Mouse (Mus musculus) stomach, postnatal 0 days (tissue): ENCODE measurements around the gene Eif2b5. TPM values are rescaled to one million over a fixed set of nuclear protein-coding genes. Genes with fewer than 3 reads are reported as not detected.

ENCODE experiments used
- ATAC-seq: fragments of 200-750 bp; cut with Nextera tagmentation; 2 replicates; pipeline ENCODE4 v1.8.0; 2017; ENCODE audit not compliant: low FRiP score, low TSS enrichment
- DNase-seq: peaks from one replicate; pipeline ENCODE4 v3.0.0-alpha.2; 2016; ENCODE audit warnings: low spot score
- H3K27ac ChIP-seq: fragments of 300-500 bp; sonication (generic); replicated peaks from 2 replicates; pipeline ENCODE4 v1.5.1; 2014; ENCODE audit warnings: mild to moderate bottlenecking, control low read depth
- H3K27me3 ChIP-seq: fragments of 300-500 bp; sonication (generic); 2 replicates; pipeline ENCODE4 v1.6.1; 2014; ENCODE audit warnings: low read length; ENCODE audit not compliant: control insufficient read depth, insufficient read depth
- H3K36me3 ChIP-seq: fragments of 300-500 bp; sonication (generic); 2 replicates; pipeline ENCODE4 v1.6.1; 2014; ENCODE audit warnings: low read length, mixed read lengths; ENCODE audit not compliant: control insufficient read depth, insufficient read depth
- H3K4me1 ChIP-seq: fragments of 300-500 bp; sonication (generic); replicated peaks from 2 replicates; pipeline ENCODE4 v1.6.1; 2014; ENCODE audit warnings: antibody characterized with exemption; ENCODE audit not compliant: control insufficient read depth, insufficient read depth
- H3K4me2 ChIP-seq: fragments of 300-500 bp; sonication (generic); replicated peaks from 2 replicates; pipeline ENCODE4 v1.6.1; 2014; ENCODE audit warnings: low read depth, mild to moderate bottlenecking, control low read depth, moderate library complexity
- H3K4me3 ChIP-seq: fragments of 300-500 bp; sonication (generic); 2 replicates; pipeline ENCODE4 v1.5.1; 2014; ENCODE audit warnings: low read depth, low read length, control low read depth
- H3K9ac ChIP-seq: fragments of 300-500 bp; sonication (generic); 2 replicates; pipeline ENCODE4 v1.6.1; 2014; ENCODE audit warnings: mild to moderate bottlenecking, low read length, control low read depth, mixed read lengths
- H3K9me3 ChIP-seq: fragments of 300-500 bp; sonication (generic); 2 replicates; pipeline ENCODE4 v1.6.1; 2016; ENCODE audit warnings: low read length; ENCODE audit not compliant: control insufficient read depth
- CTCF ChIP-seq: IDR thresholded peaks from 2 replicates; pipeline ENCODE4 v1.5.1; 2016; ENCODE audit warnings: antibody characterized with exemption, low read depth, mild to moderate bottlenecking, moderate library complexity
- EP300 ChIP-seq: optimal IDR thresholded peaks from 2 replicates; pipeline ENCODE3; 2016; ENCODE audit warnings: antibody characterized with exemption
- WGBS: fragments of 180-500 bp; shearing (Covaris S2); extraction: QIAGEN DNeasy Blood & Tissue Kit; methylation state at CpG from one replicate; pipeline ENCODE4 v1.1.7; 2014; 5-methylcytosine and 5-hydroxymethylcytosine counted together
- polyA plus RNA-seq: library from polyadenylated mRNA; unstranded; fragments of >200 nt; fragmentation: Nextera tagmentation; extraction: Ambion mirVana; gene quantifications from 2 replicates; pipeline ENCODE4 v1.2.1, GENCODE M21; 2015

Gene Eif2b5
- polyA plus RNA-seq, 1 experiment from 2014 or later = 58.2 TPM

- peaks cover 13% of the 10 kb centered on the region for H3K36me3 ChIP-seq
- ATAC-seq = no peak
- no peaks in the 10 kb centered on the region for H3K27me3 ChIP-seq
- H3K4me3 ChIP-seq = no peak overlapping the region
- no peak overlapping the region for H3K27ac ChIP-seq
- 92% methylated on average over 10 of the region's 10 CpGs for WGBS
- no peak for DNase-seq
- H3K9ac ChIP-seq = no peak overlapping the region
- no peak overlapping the region for H3K4me2 ChIP-seq
- TF ChIP-seq EP300 (no peak), CTCF (no peak)
- no peaks in the 10 kb centered on the region for H3K9me3 ChIP-seq
- H3K4me1 ChIP-seq = 0 out of 2 replicates have a peak, but pooled peaks cover 3% of the 10 kb centered on the region
These were observed 47.1 kb downstream of the Eif2b5 start for GRCm38 (mm10) chr16:20545696-20546095.

- peak overlapping the region; percentile 81 for H3K4me2 ChIP-seq
- no peak overlapping the region for H3K9ac ChIP-seq
- WGBS = 40% methylated on average over 5 of the region's 5 CpGs
- DNase-seq (no peak), ATAC-seq (no peak)
- no peak for TF ChIP-seq EP300
- no peak for TF ChIP-seq CTCF
- no peaks in the 10 kb centered on the region for H3K27me3 ChIP-seq
- H3K4me3 ChIP-seq = peak overlapping the region; percentile 85; the same call in 1 of the 2 replicates
- H3K27ac ChIP-seq = peak overlapping the region; percentile 73
- H3K9me3 ChIP-seq = no peaks in the 10 kb centered on the region
- H3K36me3 ChIP-seq = peaks cover 22% of the 10 kb centered on the region
- H3K4me1 ChIP-seq = 0 out of 2 replicates have a peak, but pooled peaks cover 3% of the 10 kb centered on the region
These were observed 48.8 kb downstream of the Eif2b5 start for GRCm38 (mm10) chr16:20547423-20547822.

- H3K4me2 ChIP-seq = peak within 1 kb of the TSS; percentile 90
- H3K27me3 ChIP-seq = no peaks in the 10 kb centered on the region
- peak; percentile 98 for ATAC-seq
- 0 out of 2 replicates have a peak, but pooled peaks cover 3% of the 10 kb centered on the region for H3K4me1 ChIP-seq
- H3K9ac ChIP-seq = peak within 1 kb of the TSS; percentile 87
- peaks cover 26% of the 10 kb centered on the region for H3K36me3 ChIP-seq
- DNase-seq = peak; percentile 98
- peak within 1 kb of the TSS; percentile 73 for H3K27ac ChIP-seq
- TF ChIP-seq CTCF (no peak), EP300 (no peak)
- H3K4me3 ChIP-seq = peak within 1 kb of the TSS; percentile 85
- no peaks in the 10 kb centered on the region for H3K9me3 ChIP-seq
- WGBS = under 1% methylated on average over 56 of the region's 56 CpGs
These were observed 49.7 kb downstream of the Eif2b5 start, which contains the start of gene Abcf3 for GRCm38 (mm10) chr16:20548096-20548948. Gene Abcf3 (plus strand): TSS chr16:20548577.

DNA sequence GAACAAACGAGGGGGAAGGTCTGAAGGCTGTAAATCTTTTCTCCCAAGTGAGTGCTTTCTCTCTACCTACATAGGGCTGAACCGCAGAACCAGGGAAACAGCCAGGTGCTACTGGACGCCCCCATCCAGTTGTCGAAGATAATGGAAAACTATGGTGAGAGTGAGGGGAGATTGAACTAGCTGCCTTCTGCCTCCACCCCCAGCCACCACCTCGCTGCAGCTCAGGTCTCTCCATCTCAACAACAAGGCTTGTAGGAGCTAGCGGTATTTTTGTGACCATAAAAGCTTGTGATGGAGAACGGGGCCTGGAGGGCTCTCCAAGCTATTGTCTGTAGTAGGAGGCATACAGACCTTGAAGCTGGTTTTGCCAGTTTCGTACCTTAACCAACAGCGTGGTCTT lies 50.5 kb downstream of the Eif2b5 start:
- peak overlapping the region; percentile 87 for H3K9ac ChIP-seq
- WGBS = 46% methylated on average over 9 of the region's 9 CpGs
- DNase-seq (no peak), ATAC-seq (no peak)
- peaks cover 26% of the 10 kb centered on the region for H3K36me3 ChIP-seq
- H3K4me1 ChIP-seq = 0 out of 2 replicates have a peak, but pooled peaks cover 3% of the 10 kb centered on the region
- H3K27ac ChIP-seq = no peak overlapping the region
- H3K9me3 ChIP-seq = no peaks in the 10 kb centered on the region
- TF ChIP-seq EP300 (no peak), CTCF (no peak)
- H3K4me3 ChIP-seq = peak overlapping the region; percentile 85
- H3K4me2 ChIP-seq = peak overlapping the region; percentile 90
- H3K27me3 ChIP-seq = no peaks in the 10 kb centered on the region

- ATAC-seq (no peak), DNase-seq (no peak)
- H3K27me3 ChIP-seq = no peaks in the 10 kb centered on the region
- TF ChIP-seq EP300 (no peak), CTCF (no peak)
- 0 out of 2 replicates have a peak, but pooled peaks cover 3% of the 10 kb centered on the region for H3K4me1 ChIP-seq
- H3K4me2 ChIP-seq = no peak overlapping the region
- H3K9ac ChIP-seq = no peak overlapping the region
- WGBS = 93% methylated on average over 5 of the region's 5 CpGs
- peaks cover 27% of the 10 kb centered on the region for H3K36me3 ChIP-seq
- no peak overlapping the region for H3K4me3 ChIP-seq
- H3K27ac ChIP-seq = no peak overlapping the region
- no peaks in the 10 kb centered on the region for H3K9me3 ChIP-seq
These were observed 53.1 kb downstream of the Eif2b5 start for GRCm38 (mm10) chr16:20551691-20552090.

DNA sequence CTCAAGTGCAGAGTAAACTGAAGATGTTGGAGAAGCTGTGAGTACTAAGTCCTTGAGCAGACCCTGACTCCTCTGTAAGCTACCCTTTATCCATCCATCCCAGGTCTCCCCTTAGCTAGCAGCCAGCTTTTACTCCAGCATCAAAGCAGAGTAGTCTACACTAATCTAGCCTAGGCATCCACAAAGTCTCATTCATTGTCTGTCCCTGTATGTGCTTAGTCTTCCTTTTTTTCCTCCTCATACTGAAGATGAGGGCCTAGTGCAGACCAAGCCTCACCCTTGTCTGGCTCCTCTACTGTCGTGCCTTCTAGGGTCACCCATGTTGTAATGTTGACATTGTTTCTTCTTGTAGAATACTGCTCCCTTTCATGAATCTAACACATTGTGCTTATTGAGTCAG lies 54.0 kb downstream of the Eif2b5 start:
- WGBS = 76% methylated on average over 1 of the region's 1 CpGs
- Histone ChIP-seq H3K9ac (no peak overlapping the region), H3K9me3 (no peaks in the 10 kb centered on the region), H3K4me2 (no peak overlapping the region), H3K27me3 (no peaks in the 10 kb centered on the region), H3K4me3 (no peak overlapping the region), H3K4me1 (0 out of 2 replicates have a peak, but pooled peaks cover 3% of the 10 kb centered on the region), H3K27ac (no peak overlapping the region), H3K36me3 (peaks cover 27% of the 10 kb centered on the region)
- TF ChIP-seq EP300 (no peak), CTCF (no peak)
- ATAC-seq (no peak), DNase-seq (no peak)
